Mouse (Mus musculus): ENCODE measurements around the gene Cyb5b. TPM values are rescaled to one million over a fixed set of nuclear protein-coding genes. Genes with fewer than 3 reads are reported as not detected.
"Not testable (repeated sequence)": the region's sequence is repeated elsewhere in the genome, so short reads cannot be mapped to it uniquely, and the experiment has no call there.

Gene Cyb5b
- polyA plus RNA-seq, 1 experiment from 2014 or later, result 155 TPM

DNA sequence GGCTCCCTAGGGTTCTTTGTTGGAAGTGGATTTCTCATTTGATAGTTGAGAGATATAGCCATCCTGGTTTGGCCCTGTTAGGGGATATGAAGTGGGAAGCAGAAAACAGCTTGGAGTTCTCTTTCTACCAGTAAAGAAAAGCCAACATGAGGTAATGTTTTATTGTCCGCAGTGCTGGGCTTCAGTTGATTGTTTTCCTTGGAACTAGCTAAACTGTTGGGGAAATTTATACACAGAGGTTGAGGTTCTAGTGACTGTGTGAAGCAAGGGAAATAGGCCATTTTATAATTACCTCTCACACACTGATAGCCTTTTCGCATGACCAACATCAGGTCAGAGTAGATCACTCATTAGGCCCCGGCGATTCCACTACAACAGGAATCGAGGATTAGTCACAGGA is 37.2 kb downstream of the Cyb5b start:
- no peak for ATAC-seq (ENCODE audit: low FRiP score, low read depth)
- Histone ChIP-seq H3K4me2 (replicated peaks) (no peak overlapping the region), H3K9ac (replicated peaks) (no peak overlapping the region), H3K4me3 (no peak overlapping the region), H3K27ac (replicated peaks) (no peak overlapping the region), H3K4me1 (no peaks in the 10 kb centered on the region), H3K9me3 (no peaks in the 10 kb centered on the region), H3K27me3 (no peaks in the 10 kb centered on the region), H3K36me3 (peaks cover 37% of the 10 kb centered on the region)
- WGBS, result 69% methylated on average over 5 of the region's 5 CpGs

DNA sequence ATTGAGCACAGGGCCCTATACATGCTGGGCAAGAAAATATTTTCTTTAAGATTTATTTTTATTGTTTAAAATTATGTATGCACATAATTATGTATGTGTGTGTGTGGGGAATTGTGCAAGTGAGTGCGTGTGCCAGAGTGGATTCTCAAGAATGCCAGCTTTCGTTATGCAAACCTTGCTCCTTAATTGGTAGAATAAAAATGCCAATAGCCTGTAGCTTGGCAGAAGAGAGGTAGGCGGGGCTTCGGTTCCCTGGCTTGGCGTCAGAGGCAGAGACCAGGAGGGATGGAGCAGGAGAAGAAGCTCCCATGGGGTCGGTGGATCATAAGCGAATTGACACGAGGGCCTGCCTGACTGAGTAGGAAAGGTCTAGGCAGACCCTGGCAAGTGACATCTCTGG is 42.2 kb downstream of the Cyb5b start:
- Histone ChIP-seq H3K36me3 (no peaks in the 10 kb centered on the region), H3K9me3 (no peaks in the 10 kb centered on the region), H3K27me3 (no peaks in the 10 kb centered on the region), H3K27ac (replicated peaks) (no peak overlapping the region), H3K4me2 (replicated peaks) (no peak overlapping the region), H3K4me1 (no peaks in the 10 kb centered on the region), H3K9ac (replicated peaks) (no peak overlapping the region), H3K4me3 (no peak overlapping the region)
- 72% methylated on average over 8 of the region's 8 CpGs for WGBS
- no peak for ATAC-seq (ENCODE audit: low FRiP score, low read depth)

DNA sequence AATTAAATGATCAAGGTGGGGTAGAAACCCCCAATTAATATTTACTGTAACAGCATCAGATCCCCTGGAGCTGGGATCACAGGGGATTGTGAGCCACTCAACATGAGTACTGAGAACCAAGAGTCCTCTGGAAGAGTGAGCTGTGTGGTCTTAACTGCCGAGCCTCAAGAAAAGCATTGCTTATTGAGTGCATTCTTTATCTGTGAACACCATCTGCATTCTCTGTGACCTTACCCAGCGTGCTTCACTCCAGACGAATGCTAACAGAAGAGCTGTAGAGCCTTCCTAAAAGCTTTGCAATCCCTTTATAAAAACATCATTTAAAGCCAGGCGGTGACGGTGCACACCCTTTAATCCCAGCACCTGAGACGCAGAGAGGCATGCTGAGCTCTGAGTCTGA is 42.9 kb downstream of the Cyb5b start:
- ATAC-seq (ENCODE audit: low FRiP score, low read depth), result no peak
- H3K27me3 ChIP-seq, result no peaks in the 10 kb centered on the region
- no peaks in the 10 kb centered on the region; the same call in 1 of the 2 replicates for H3K4me1 ChIP-seq
- WGBS, result 74% methylated on average over 6 of the region's 6 CpGs
- no peak overlapping the region for H3K4me3 ChIP-seq
- H3K9me3 ChIP-seq, result no peaks in the 10 kb centered on the region
- H3K9ac ChIP-seq (replicated peaks), result no peak overlapping the region
- H3K27ac ChIP-seq (replicated peaks), result no peak overlapping the region
- H3K4me2 ChIP-seq (replicated peaks), result no peak overlapping the region
- H3K36me3 ChIP-seq, result no peaks in the 10 kb centered on the region

DNA sequence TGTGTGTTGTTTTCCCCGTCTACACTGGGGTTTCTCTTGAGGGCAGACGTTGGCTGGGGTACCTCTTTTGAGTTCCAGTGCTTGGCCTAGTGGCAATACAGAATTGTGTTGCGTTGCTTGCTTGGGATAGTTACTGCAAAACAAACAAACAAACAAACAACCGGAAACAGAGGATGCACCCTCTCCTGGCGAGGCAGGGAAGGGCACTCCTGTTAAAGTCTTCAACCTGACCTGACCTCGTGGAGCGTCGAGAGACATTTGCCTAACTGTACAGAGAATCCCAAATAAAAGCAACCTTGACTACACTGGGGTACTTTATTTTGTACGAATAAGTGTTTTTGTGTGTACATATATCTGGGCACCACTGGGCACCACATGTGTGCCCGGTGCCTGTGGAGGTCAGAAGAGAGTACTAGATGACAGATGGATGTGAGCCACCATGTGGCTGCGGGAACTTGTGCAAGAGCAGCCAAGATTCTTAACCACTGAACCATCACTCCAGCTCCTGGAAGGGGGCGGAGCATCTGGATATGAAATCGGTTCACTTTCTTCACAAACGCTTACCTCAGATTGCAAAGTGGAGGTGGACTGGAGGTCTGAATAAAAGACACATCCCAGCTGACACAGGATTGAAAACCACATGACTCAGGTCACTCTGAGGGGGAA is 44.5 kb downstream of the Cyb5b start:
- Histone ChIP-seq H3K4me3 (no peak overlapping the region), H3K4me2 (replicated peaks) (no peak overlapping the region), H3K27ac (replicated peaks) (no peak overlapping the region), H3K9me3 (no peaks in the 10 kb centered on the region), H3K4me1 (no peaks in the 10 kb centered on the region; the same call in 1 of the 2 replicates), H3K36me3 (no peaks in the 10 kb centered on the region), H3K27me3 (no peaks in the 10 kb centered on the region), H3K9ac (replicated peaks) (no peak overlapping the region)
- 89% methylated on average over 14 of the region's 14 CpGs for WGBS
- ATAC-seq (ENCODE audit: low FRiP score, low read depth), result no peak

DNA sequence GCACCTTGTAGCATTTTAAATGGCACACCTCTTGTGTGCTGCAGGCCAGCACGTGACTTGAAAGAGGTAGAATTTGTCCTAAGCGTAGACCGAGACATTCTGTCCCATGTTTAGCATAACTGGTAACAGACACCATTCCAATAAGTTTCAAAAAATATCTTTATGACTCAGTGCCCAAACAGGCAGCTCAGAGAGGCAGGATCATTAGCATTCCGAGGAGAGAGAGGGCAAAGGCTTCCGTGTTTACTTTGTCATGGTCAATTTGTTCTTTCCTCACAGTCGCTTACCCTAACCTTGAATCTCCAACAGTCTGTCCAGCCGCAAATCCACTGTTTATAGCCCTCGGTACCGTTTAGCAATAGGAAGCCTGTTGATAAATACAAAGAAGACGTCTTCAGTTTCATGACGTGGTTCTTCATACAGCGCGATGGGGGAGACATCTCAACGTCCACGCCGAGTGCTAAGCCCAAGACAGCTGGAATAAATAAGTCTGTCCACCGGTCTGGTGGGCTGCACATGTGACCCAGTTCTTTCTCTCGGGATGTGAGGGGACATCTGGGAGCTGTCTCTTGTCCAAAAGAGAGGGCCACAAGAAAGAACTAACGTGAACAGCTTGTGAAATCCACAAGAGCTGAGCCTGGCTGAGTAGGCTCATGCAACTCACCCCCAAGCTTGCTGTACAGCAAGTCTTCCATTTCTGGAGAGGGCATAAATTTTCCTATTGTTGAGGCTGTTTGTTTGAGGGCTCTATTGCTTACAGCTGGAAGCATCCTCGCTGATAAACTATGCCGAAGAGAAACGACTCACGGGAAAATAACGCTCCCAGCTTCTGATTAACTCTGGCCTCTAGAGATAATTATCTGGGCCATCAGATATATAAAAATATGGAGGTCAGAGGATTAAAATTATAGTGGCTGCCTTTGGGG is 47.7 kb downstream of the Cyb5b start:
- Histone ChIP-seq H3K4me2 (replicated peaks) (no peak overlapping the region), H3K36me3 (no peaks in the 10 kb centered on the region), H3K4me3 (no peak overlapping the region), H3K9ac (replicated peaks) (no peak overlapping the region), H3K9me3 (no peaks in the 10 kb centered on the region), H3K27ac (replicated peaks) (no peak overlapping the region), H3K27me3 (no peaks in the 10 kb centered on the region), H3K4me1 (no peaks in the 10 kb centered on the region; the same call in 1 of the 2 replicates)
- ATAC-seq (ENCODE audit: low FRiP score, low read depth), result no peak
- 70% methylated on average over 24 of the region's 24 CpGs for WGBS

DNA sequence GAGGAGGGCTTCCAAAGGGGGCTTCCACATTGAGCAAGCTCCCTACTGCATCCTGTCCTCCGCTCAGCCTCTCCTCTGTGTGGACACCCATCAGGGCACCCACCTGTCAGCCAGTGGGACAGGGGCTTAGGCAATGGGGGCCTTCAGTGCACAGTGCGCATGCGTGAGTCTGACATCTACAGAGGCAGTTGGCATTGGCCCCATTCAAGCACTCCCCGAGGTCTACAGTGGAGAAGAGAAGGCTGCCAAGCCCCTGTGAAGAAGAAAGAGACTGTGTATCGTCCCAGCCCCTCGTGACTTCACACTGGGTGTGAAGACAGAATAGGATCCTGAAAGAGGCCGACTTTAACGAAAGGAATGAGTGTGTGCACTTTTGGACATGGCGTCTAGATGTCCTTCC is 54.7 kb downstream of the Cyb5b start:
- Histone ChIP-seq H3K27me3 (no peaks in the 10 kb centered on the region), H3K9me3 (no peaks in the 10 kb centered on the region), H3K9ac (replicated peaks) (no peak overlapping the region), H3K36me3 (no peaks in the 10 kb centered on the region), H3K4me1 (no peaks in the 10 kb centered on the region), H3K4me2 (replicated peaks) (no peak overlapping the region), H3K27ac (replicated peaks) (no peak overlapping the region), H3K4me3 (no peak overlapping the region)
- 92% methylated on average over 9 of the region's 9 CpGs for WGBS
- ATAC-seq (ENCODE audit: low FRiP score, low read depth), result no peak

DNA sequence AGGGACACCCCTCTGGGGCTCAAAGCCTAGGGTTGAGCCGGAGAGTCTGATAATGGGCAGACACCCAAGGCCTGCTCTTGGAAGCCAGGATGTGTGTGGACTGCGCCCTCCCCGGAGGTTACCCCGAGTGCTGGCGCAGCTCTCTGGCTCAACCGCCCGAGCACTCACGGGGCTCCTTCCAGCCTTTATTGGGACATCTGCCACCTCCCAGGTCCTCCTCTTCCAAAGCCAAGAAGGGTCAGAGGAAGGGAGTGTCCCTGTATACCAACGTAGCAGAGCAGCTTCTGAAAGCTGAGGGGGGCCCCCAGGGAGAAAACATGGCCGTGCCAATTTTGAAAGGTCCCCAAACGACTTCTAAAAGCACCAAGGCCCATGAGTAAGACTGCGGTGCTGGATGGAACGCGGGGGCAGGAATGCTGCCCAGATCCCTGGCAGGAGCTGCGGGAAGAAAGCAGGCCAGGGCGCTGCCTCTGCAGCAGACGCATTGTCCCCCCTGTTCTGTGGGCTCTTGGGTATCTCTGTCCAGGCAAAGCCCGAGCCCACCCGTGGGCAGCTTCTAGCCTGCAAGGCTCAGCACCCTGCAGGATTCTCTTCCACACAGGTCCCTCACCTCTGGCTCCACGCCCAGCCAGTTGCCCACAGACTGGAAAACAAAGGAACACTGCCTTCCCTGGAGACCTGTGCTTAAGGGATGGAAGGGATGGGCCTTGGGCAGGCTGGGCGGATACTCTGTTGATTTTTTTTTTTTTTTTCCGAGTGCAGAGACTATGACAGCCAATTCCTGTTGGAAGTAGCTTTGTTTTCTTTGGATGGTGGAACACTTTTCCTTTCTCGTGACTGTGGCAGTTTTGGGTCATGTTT is 55.5 kb downstream of the Cyb5b start:
- Histone ChIP-seq H3K4me1 (no peaks in the 10 kb centered on the region), H3K27me3 (no peaks in the 10 kb centered on the region), H3K4me2 (replicated peaks) (no peak overlapping the region), H3K9me3 (no peaks in the 10 kb centered on the region), H3K9ac (replicated peaks) (no peak overlapping the region), H3K27ac (replicated peaks) (no peak overlapping the region), H3K4me3 (no peak overlapping the region), H3K36me3 (no peaks in the 10 kb centered on the region)
- WGBS, result 78% methylated on average over 23 of the region's 23 CpGs
- ATAC-seq (ENCODE audit: low FRiP score, low read depth), result no peak

DNA sequence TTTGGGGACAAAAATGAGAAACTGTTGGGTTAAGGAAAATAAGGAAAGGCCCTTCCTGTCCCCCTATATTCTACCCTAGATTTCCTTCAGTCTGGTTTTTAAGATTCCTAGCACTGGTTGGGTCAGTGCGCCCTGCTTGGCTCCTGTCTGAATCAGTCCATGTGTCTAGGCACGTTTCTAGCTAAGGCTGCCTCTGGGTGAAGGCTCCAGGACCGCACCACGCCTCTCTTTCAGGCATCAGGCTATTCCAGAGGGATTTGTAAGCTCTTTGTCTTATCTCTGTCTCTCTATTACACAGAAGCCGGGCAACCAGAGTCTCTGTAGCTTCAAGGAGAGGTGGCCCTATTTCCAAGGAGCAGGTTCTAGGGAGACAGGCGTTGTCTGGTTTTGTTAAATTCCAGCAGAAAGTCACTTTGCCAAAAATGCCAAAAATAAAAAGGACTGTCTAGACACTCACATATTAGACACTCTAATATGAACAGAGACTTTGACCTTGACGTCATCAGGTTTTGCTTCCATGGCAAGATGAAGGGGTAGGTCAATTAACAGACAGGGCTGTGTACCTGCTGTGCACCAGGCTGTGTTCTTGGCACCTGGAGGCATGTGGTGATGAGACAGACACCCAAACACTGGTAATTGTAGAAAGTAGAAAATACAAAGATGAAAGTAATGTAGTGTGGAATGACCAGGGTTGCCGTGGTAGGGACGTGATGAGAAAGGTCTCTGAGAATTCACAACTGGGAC is 56.5 kb downstream of the Cyb5b start:
- WGBS, result 87% methylated on average over 9 of the region's 9 CpGs
- no peaks in the 10 kb centered on the region for H3K27me3 ChIP-seq
- no peak overlapping the region for H3K9ac ChIP-seq (replicated peaks)
- no peak overlapping the region for H3K27ac ChIP-seq (replicated peaks)
- H3K36me3 ChIP-seq, result no peaks in the 10 kb centered on the region
- no peak for ATAC-seq (ENCODE audit: low FRiP score, low read depth)
- H3K4me3 ChIP-seq, result no peak overlapping the region
- H3K9me3 ChIP-seq, result no peaks in the 10 kb centered on the region
- no peaks in the 10 kb centered on the region for H3K4me1 ChIP-seq
- no peak overlapping the region for H3K4me2 ChIP-seq (replicated peaks)

DNA sequence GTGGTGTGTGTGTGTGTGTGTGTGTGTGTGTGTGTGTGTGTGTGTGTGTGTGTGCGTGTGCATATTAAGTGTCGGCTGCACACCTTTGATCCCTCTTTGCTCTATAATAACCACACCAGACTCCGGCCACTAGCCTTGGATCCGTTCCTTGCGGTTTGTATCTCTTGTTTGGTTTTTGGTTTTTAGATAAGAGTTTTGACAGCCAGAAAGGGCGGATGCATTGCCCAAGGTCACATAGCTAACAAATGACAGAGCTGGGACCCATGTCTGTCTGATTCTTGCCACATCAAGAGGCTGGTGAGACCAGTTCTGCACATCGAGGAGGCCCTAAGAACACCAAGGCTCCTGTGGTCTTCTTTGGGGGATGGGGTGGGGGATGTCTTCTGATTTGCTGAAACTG is 58.7 kb downstream of the Cyb5b start:
- no peaks in the 10 kb centered on the region for H3K27me3 ChIP-seq
- no peak overlapping the region for H3K27ac ChIP-seq (replicated peaks)
- 90% methylated on average over 7 of the region's 7 CpGs for WGBS
- no peaks in the 10 kb centered on the region for H3K4me1 ChIP-seq
- no peaks in the 10 kb centered on the region for H3K9me3 ChIP-seq
- H3K4me3 ChIP-seq, result no peak overlapping the region
- H3K4me2 ChIP-seq (replicated peaks), result no peak overlapping the region
- no peak overlapping the region for H3K9ac ChIP-seq (replicated peaks)
- H3K36me3 ChIP-seq, result no peaks in the 10 kb centered on the region
- no peak for ATAC-seq (ENCODE audit: low FRiP score, low read depth)

DNA sequence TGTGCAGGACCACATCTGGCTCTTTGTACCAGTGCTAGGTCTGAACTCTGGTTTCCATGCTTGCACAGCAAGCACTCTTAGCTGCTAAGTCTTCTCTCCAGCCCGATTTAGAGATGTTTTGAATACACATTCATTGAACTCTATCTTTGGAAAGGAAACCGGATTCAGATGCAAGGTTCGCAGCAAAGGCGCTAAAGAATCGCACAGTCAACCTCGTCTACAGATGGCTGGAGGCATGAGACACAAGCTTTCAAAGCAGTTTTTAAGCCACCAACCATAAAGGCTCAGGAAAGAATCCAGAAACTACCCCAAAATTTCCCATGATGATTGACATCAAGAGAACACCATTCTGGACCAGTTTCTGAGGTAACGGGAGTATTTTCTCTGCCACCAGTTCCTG is 61.6 kb downstream of the Cyb5b start:
- Histone ChIP-seq H3K9ac (replicated peaks) (no peak overlapping the region), H3K4me1 (no peaks in the 10 kb centered on the region), H3K27ac (replicated peaks) (no peak overlapping the region), H3K27me3 (no peaks in the 10 kb centered on the region), H3K9me3 (no peaks in the 10 kb centered on the region), H3K4me2 (replicated peaks) (no peak overlapping the region), H3K4me3 (no peak overlapping the region), H3K36me3 (no peaks in the 10 kb centered on the region)
- ATAC-seq (ENCODE audit: low FRiP score, low read depth), result no peak
- WGBS, result 93% methylated on average over 7 of the region's 7 CpGs

DNA sequence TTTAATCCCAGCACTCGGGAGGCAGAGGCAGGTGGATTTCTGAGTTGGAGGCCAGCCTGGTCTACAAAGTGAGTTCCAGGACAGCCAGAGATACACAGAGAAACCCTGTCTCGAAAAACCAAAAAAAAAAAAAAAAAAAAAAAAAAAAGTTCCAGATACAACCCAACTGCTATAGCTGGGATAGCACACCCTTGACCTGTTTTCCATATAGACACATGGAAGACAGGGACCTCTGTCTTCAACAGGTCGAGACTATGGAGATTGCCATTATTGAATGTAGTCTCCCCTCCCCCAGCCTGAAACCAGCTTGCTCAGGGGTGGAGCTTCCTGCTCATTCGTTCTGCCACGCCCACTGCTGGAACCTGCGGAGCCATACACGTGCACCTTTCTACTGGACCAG is 66.8 kb downstream of the Cyb5b start:
- not testable (repeated sequence) for H3K4me3 ChIP-seq, H3K9me3 ChIP-seq
- 71% methylated on average over 7 of the region's 7 CpGs for WGBS

More for the DNA sequence above, 66.8 kb downstream of the Cyb5b start:
- ATAC-seq (ENCODE audit: low FRiP score, low read depth); H3K27ac ChIP-seq (replicated peaks); H3K4me2 ChIP-seq (replicated peaks); H3K27me3 ChIP-seq; H3K9ac ChIP-seq (replicated peaks); H3K4me1 ChIP-seq; H3K36me3 ChIP-seq: not testable (repeated sequence)
